25 mouse cellular contexts compared by ENCODE assay signal in genomic region chr5:31015913-31016312, GRCm38 (mm10). TPM values are rescaled to one million over a fixed set of nuclear protein-coding genes. Genes with fewer than 3 reads are reported as not detected.
DNase-seq lines count a peak whose midpoint lies in the region; ATAC-seq and TF ChIP-seq lines count a peak whose summit lies in the region.
"Had no signal": no experiment of that assay in that cellular context is flagged by ENCODE, and none has a peak within 500 bp of the region (broad histone marks: within the 10 kb centered on the region; RNA-seq: fewer than 3 reads in every experiment).

No protein-coding gene starts in this region.

- no peak for TF ChIP-seq CTCF in heart, postnatal 0 days (IDR thresholded peaks at IDR 0.05; ENCODE audit: low read depth)

- H3K9ac ChIP-seq in heart, embryonic 13.5 days: no peak overlapping the region
- no peak overlapping the region for H3K9ac ChIP-seq in heart, embryonic 16.5 days (ENCODE audit: low read length)
- H3K9ac ChIP-seq in heart, postnatal 0 days (replicated peaks; ENCODE audit: low read depth, low read length): no peak overlapping the region
- H3K9ac ChIP-seq in hindbrain, embryonic 16.5 days (ENCODE audit: low read depth, low read length): no peak overlapping the region
- H3K9ac ChIP-seq: embryonic facial prominence, embryonic 12.5 days; embryonic facial prominence, embryonic 15.5 days; forebrain, postnatal 0 days; hindbrain, embryonic 14.5 days had no signal

- no peaks in the 10 kb centered on the region for H3K36me3 ChIP-seq in heart, embryonic 10.5 days
- H3K36me3 ChIP-seq in heart, embryonic 13.5 days: no peaks in the 10 kb centered on the region
- no peaks in the 10 kb centered on the region for H3K36me3 ChIP-seq in heart, embryonic 16.5 days (ENCODE audit: control insufficient read depth, insufficient read depth)
- no peaks in the 10 kb centered on the region for H3K36me3 ChIP-seq in heart, postnatal 0 days (replicated peaks; ENCODE audit: control insufficient read depth, insufficient read depth, low read length)
- H3K36me3 ChIP-seq in hindbrain, embryonic 16.5 days (ENCODE audit: control insufficient read depth, insufficient read depth, low read length): no peaks in the 10 kb centered on the region
- H3K36me3 ChIP-seq: embryonic facial prominence, embryonic 12.5 days; embryonic facial prominence, embryonic 15.5 days had no signal

- H3K9me3 ChIP-seq in heart, embryonic 10.5 days: no peaks in the 10 kb centered on the region
- no peaks in the 10 kb centered on the region for H3K9me3 ChIP-seq in heart, embryonic 13.5 days
- no peaks in the 10 kb centered on the region for H3K9me3 ChIP-seq in heart, embryonic 16.5 days (replicated peaks; ENCODE audit: control insufficient read depth, low read length)
- no peaks in the 10 kb centered on the region for H3K9me3 ChIP-seq in heart, postnatal 0 days (replicated peaks; ENCODE audit: control insufficient read depth, low read length)
- H3K9me3 ChIP-seq in hindbrain, embryonic 16.5 days (ENCODE audit: control insufficient read depth, low read length): no peaks in the 10 kb centered on the region
- H3K9me3 ChIP-seq: embryonic facial prominence, embryonic 12.5 days; embryonic facial prominence, embryonic 15.5 days had no signal

- peak overlapping the region; percentile 74 for H3K27ac ChIP-seq in heart, embryonic 10.5 days
- peak overlapping the region; percentile 69 for H3K27ac ChIP-seq in heart, embryonic 13.5 days (replicated peaks)
- peak overlapping the region; percentile 46 for H3K27ac ChIP-seq in heart, embryonic 16.5 days (ENCODE audit: low read length)
- peak overlapping the region; percentile 43; the same call in 1 of the 2 replicates for H3K27ac ChIP-seq in heart, postnatal 0 days (ENCODE audit: low read depth)
- H3K27ac ChIP-seq in hindbrain, embryonic 16.5 days (ENCODE audit: low read depth, low read length): no peak overlapping the region
- H3K27ac ChIP-seq: embryonic facial prominence, embryonic 12.5 days; embryonic facial prominence, embryonic 15.5 days; gastrocnemius, adult 2 months; hindbrain, embryonic 14.5 days had no signal

- no peaks in the 10 kb centered on the region for H3K27me3 ChIP-seq in heart, embryonic 10.5 days (ENCODE audit: insufficient read depth, poor library complexity, severe bottlenecking)
- no peaks in the 10 kb centered on the region for H3K27me3 ChIP-seq in heart, embryonic 13.5 days (replicated peaks)
- H3K27me3 ChIP-seq in heart, embryonic 16.5 days (ENCODE audit: control insufficient read depth, insufficient read depth, low read length): no peaks in the 10 kb centered on the region
- H3K27me3 ChIP-seq in heart, postnatal 0 days (ENCODE audit: control insufficient read depth, insufficient read depth, low read length): no peaks in the 10 kb centered on the region
- H3K27me3 ChIP-seq in hindbrain, embryonic 16.5 days (replicated peaks; ENCODE audit: control insufficient read depth, insufficient read depth, low read length): no peaks in the 10 kb centered on the region
- H3K27me3 ChIP-seq: embryonic facial prominence, embryonic 12.5 days; embryonic facial prominence, embryonic 15.5 days had no signal

- WGBS in heart, embryonic 10.5 days: 11% methylated on average over 2 of the region's 2 CpGs
- WGBS in heart, embryonic 13.5 days: 15% methylated on average over 2 of the region's 2 CpGs
- whole genome bisulfite sequencing in heart, embryonic 16.5 days: 17% methylated on average over 2 of the region's 2 CpGs
- 7% methylated on average over 2 of the region's 2 CpGs for WGBS in heart, postnatal 0 days
- 80% methylated on average over 2 of the region's 2 CpGs for WGBS in hindbrain, embryonic 16.5 days

- 0 out of 2 replicates have a peak overlapping the region, but pooled peaks have one; percentile 3 for H3K4me2 ChIP-seq in heart, embryonic 13.5 days
- H3K4me2 ChIP-seq in heart, embryonic 16.5 days (ENCODE audit: low read depth, low read length): no peak overlapping the region
- H3K4me2 ChIP-seq in heart, postnatal 0 days (ENCODE audit: low read depth, low read length): no peak overlapping the region
- no peak overlapping the region for H3K4me2 ChIP-seq in hindbrain, embryonic 16.5 days (ENCODE audit: low read length)
- H3K4me2 ChIP-seq: embryonic facial prominence, embryonic 12.5 days; embryonic facial prominence, embryonic 15.5 days; hindbrain, embryonic 14.5 days had no signal

- DNase-seq in heart, embryonic 10.5 days (ENCODE audit: low spot score): no peak
- no peak for DNase-seq in heart, postnatal 25 days (ENCODE audit: low spot score)
- no peak for DNase-seq in heart, adult 11 months
- peak; percentile 57 for DNase-seq in heart, postnatal 0 days (ENCODE audit: low spot score)
- DNase-seq in layer of hippocampus, adult 9-11 months: no peak
- DNase-seq: adrenal gland, postnatal 10 days; cerebellum, adult 18-20 months; cerebellum, adult 9-10 months; cerebellum, postnatal 14 days; forebrain, postnatal 0 days; gastrocnemius, adult 2 months; gastrocnemius, postnatal 14 days; kidney, adult 2 months had no signal

- H3K4me3 ChIP-seq in heart, embryonic 10.5 days: peak overlapping the region; percentile 25; the same call in 1 of the 2 replicates
- no peak overlapping the region for H3K4me3 ChIP-seq in heart, embryonic 13.5 days
- H3K4me3 ChIP-seq in heart, embryonic 16.5 days (ENCODE audit: low read length): no peak overlapping the region
- H3K4me3 ChIP-seq in heart, postnatal 0 days (ENCODE audit: low read depth, low read length): no peak overlapping the region
- no peak overlapping the region for H3K4me3 ChIP-seq in hindbrain, embryonic 16.5 days (ENCODE audit: low read length)
- H3K4me3 ChIP-seq: embryonic facial prominence, embryonic 12.5 days; embryonic facial prominence, embryonic 15.5 days; gastrocnemius, adult 2 months had no signal

- H3K4me1 ChIP-seq in heart, embryonic 10.5 days: peaks cover 9% of the 10 kb centered on the region
- peaks cover 11% of the 10 kb centered on the region for H3K4me1 ChIP-seq in heart, embryonic 13.5 days
- H3K4me1 ChIP-seq in heart, embryonic 16.5 days (ENCODE audit: control insufficient read depth, insufficient read depth, low read length): peaks cover 7% of the 10 kb centered on the region
- H3K4me1 ChIP-seq in heart, postnatal 0 days (ENCODE audit: control insufficient read depth, insufficient read depth): 0 out of 2 replicates have a peak, but pooled peaks cover 5% of the 10 kb centered on the region
- H3K4me1 ChIP-seq in hindbrain, embryonic 16.5 days (ENCODE audit: control insufficient read depth, insufficient read depth, low read depth, low read length): no peaks in the 10 kb centered on the region
- H3K4me1 ChIP-seq: embryonic facial prominence, embryonic 12.5 days; embryonic facial prominence, embryonic 15.5 days had no signal

- no peak for TF ChIP-seq EP300 in heart, postnatal 0 days (IDR thresholded peaks at IDR 0.05; ENCODE audit: low read depth)

- intact Hi-C loops in heart, postnatal 25 days (cut with DNase I): no loop called here

- no peak for ATAC-seq in heart, embryonic 13.5 days (ENCODE audit: extremely low read depth, insufficient number of reproducible peaks, low FRiP score, low TSS enrichment)
- no peak for ATAC-seq in heart, embryonic 16.5 days (replicated peaks; ENCODE audit: extremely low read depth, insufficient read depth, low FRiP score)
- peak; percentile 83 for ATAC-seq in heart, postnatal 0 days (ENCODE audit: insufficient read depth, low read depth)
- ATAC-seq in hindbrain, embryonic 16.5 days: no peak
- ATAC-seq: CD4-positive, CD25-positive, alpha-beta regulatory T cell, adult 4 months; forebrain, embryonic 14.5 days; forebrain, postnatal 0 days; intestine, postnatal 0 days had no signal

RNA-seq across cellular contexts. Expression of gene Atraid, which starts 32.2 kb away (rescaled TPM):
- polyA plus RNA-seq in heart, embryonic 10.5 days (2016; fragmentation: Nextera tagmentation; extraction: Ambion mirVana): 79.7 and 87.6 TPM in 2 replicates
- total RNA-seq in heart, postnatal 25 days (2021): 10 to 100 TPM; 44.1 to 47.0 TPM
- polyA plus RNA-seq in heart, embryonic 13.5 days (2015; fragmentation: Nextera tagmentation; extraction: Ambion mirVana): 119 and 124 TPM in 2 replicates
- 117 and 121 TPM in 2 replicates for polyA plus RNA-seq in heart, embryonic 16.5 days (2015; fragmentation: Nextera tagmentation; extraction: Ambion mirVana)
- total RNA-seq in heart, postnatal 0 days (2014; rRNA removed; ENCODE audit: low replicate concordance): 141 and 177 TPM in 2 replicates
- 166 and 176 TPM in 2 replicates for polyA plus RNA-seq in heart, postnatal 0 days (2015; fragmentation: Nextera tagmentation; extraction: Ambion mirVana)
- 174 and 195 TPM in 2 replicates for polyA plus RNA-seq in hindbrain, embryonic 16.5 days (2015; fragmentation: Nextera tagmentation; extraction: Ambion mirVana)

RNA-seq across cellular contexts. Expression of gene Slc5a6, which starts 32.8 kb away (rescaled TPM):
- 9.9 and 11.3 TPM in 2 replicates for polyA plus RNA-seq in heart, embryonic 10.5 days (2016; fragmentation: Nextera tagmentation; extraction: Ambion mirVana)
- total RNA-seq in heart, postnatal 25 days (2021): 10 to 100 TPM in 1 of 2 experiments, 1 to 10 TPM in 1; 9.9 to 10.5 TPM
- polyA plus RNA-seq in heart, embryonic 13.5 days (2015; fragmentation: Nextera tagmentation; extraction: Ambion mirVana): 6.9 and 7.2 TPM in 2 replicates
- polyA plus RNA-seq in heart, embryonic 16.5 days (2015; fragmentation: Nextera tagmentation; extraction: Ambion mirVana): 9.4 and 9.5 TPM in 2 replicates
- total RNA-seq in heart, postnatal 0 days (2014; rRNA removed; ENCODE audit: low replicate concordance): 7.1 and 7.7 TPM in 2 replicates
- polyA plus RNA-seq in heart, postnatal 0 days (2015; fragmentation: Nextera tagmentation; extraction: Ambion mirVana): 5.2 and 5.5 TPM in 2 replicates
- 30.1 and 31.6 TPM in 2 replicates for polyA plus RNA-seq in hindbrain, embryonic 16.5 days (2015; fragmentation: Nextera tagmentation; extraction: Ambion mirVana)

RNA-seq across cellular contexts. Expression of gene Cad, which starts 38.7 kb away (rescaled TPM):
- polyA plus RNA-seq in heart, embryonic 10.5 days (2016; fragmentation: Nextera tagmentation; extraction: Ambion mirVana): 42.7 and 50.9 TPM in 2 replicates
- total RNA-seq in heart, postnatal 25 days (2021): 10 to 100 TPM; 14.4 to 15.5 TPM
- polyA plus RNA-seq in heart, embryonic 13.5 days (2015; fragmentation: Nextera tagmentation; extraction: Ambion mirVana): 17.8 and 20.9 TPM in 2 replicates
- polyA plus RNA-seq in heart, embryonic 16.5 days (2015; fragmentation: Nextera tagmentation; extraction: Ambion mirVana): 14.4 and 18.4 TPM in 2 replicates
- total RNA-seq in heart, postnatal 0 days (2014; rRNA removed; ENCODE audit: low replicate concordance): 24.6 and 74.6 TPM in 2 replicates
- polyA plus RNA-seq in heart, postnatal 0 days (2015; fragmentation: Nextera tagmentation; extraction: Ambion mirVana): 5.4 and 5.7 TPM in 2 replicates
- 11.6 and 16.8 TPM in 2 replicates for polyA plus RNA-seq in hindbrain, embryonic 16.5 days (2015; fragmentation: Nextera tagmentation; extraction: Ambion mirVana)

RNA-seq across cellular contexts. Expression of gene Tcf23, which starts 47.5 kb away (rescaled TPM):
- polyA plus RNA-seq in heart, embryonic 10.5 days (2016; fragmentation: Nextera tagmentation; extraction: Ambion mirVana): 0.11 and 0.17 TPM in 2 replicates
- total RNA-seq in heart, postnatal 25 days (2021): under 1 TPM; 0.45 to 0.75 TPM
- 0.06 and 0.16 TPM in 2 replicates for polyA plus RNA-seq in heart, embryonic 13.5 days (2015; fragmentation: Nextera tagmentation; extraction: Ambion mirVana)
- 0.09 and 0.24 TPM in 2 replicates for polyA plus RNA-seq in heart, embryonic 16.5 days (2015; fragmentation: Nextera tagmentation; extraction: Ambion mirVana)
- not detected in 2 replicates for total RNA-seq in heart, postnatal 0 days (2014; rRNA removed; ENCODE audit: low replicate concordance)
- polyA plus RNA-seq in heart, postnatal 0 days (2015; fragmentation: Nextera tagmentation; extraction: Ambion mirVana): 0.15 and 0.21 TPM in 2 replicates
- not detected in 2 replicates for polyA plus RNA-seq in hindbrain, embryonic 16.5 days (2015; fragmentation: Nextera tagmentation; extraction: Ambion mirVana)
- total RNA-seq: common myeloid progenitor, adult 5-6 weeks; forebrain, postnatal 0 days had no signal
- polyA plus RNA-seq: CD4-positive, CD25-positive, alpha-beta regulatory T cell, adult 4 months; embryonic facial prominence, embryonic 12.5 days; forebrain, embryonic 11.5 days; forebrain, embryonic 14.5 days; forebrain, postnatal 0 days; hindbrain, embryonic 11.5 days had no signal

RNA-seq across cellular contexts. Expression of gene Preb, which starts 55.8 kb away (rescaled TPM):
- polyA plus RNA-seq in heart, embryonic 10.5 days (2016; fragmentation: Nextera tagmentation; extraction: Ambion mirVana): 118 and 124 TPM in 2 replicates
- total RNA-seq in heart, postnatal 25 days (2021): 10 to 100 TPM; 79.3 to 82.9 TPM
- polyA plus RNA-seq in heart, embryonic 13.5 days (2015; fragmentation: Nextera tagmentation; extraction: Ambion mirVana): 79.6 and 90.0 TPM in 2 replicates
- 95.9 and 96.5 TPM in 2 replicates for polyA plus RNA-seq in heart, embryonic 16.5 days (2015; fragmentation: Nextera tagmentation; extraction: Ambion mirVana)
- total RNA-seq in heart, postnatal 0 days (2014; rRNA removed; ENCODE audit: low replicate concordance): 20.8 and 40.0 TPM in 2 replicates
- 54.3 and 64.3 TPM in 2 replicates for polyA plus RNA-seq in heart, postnatal 0 days (2015; fragmentation: Nextera tagmentation; extraction: Ambion mirVana)
- polyA plus RNA-seq in hindbrain, embryonic 16.5 days (2015; fragmentation: Nextera tagmentation; extraction: Ambion mirVana): 115 and 123 TPM in 2 replicates
